Mouse (Mus musculus): ENCODE data around the gene Hyal2. TPM values are rescaled to one million over a fixed set of nuclear protein-coding genes. Genes with fewer than 3 reads are reported as not detected.

The Hyal2 gene
- polyA plus RNA-seq, 1 experiment from 2014 or later = 107 TPM

GRCm38 (mm10) chr9:107596619-107597569 lies 29.1 kb downstream of the Hyal2 start:
- H3K9ac ChIP-seq (ENCODE audit: low read length) = no peak overlapping the region
- no peak overlapping the region for H3K4me2 ChIP-seq (ENCODE audit: low read length)
- ATAC-seq (replicated peaks; ENCODE audit: low FRiP score, low TSS enrichment, low read depth) (no peak), DNase-seq (ENCODE audit: low spot score) (no peak)
- no peaks in the 10 kb centered on the region for H3K27me3 ChIP-seq (replicated peaks; ENCODE audit: control insufficient read depth, insufficient read depth, low read length)
- WGBS = 87% methylated on average over 11 of the region's 11 CpGs
- no peaks in the 10 kb centered on the region for H3K9me3 ChIP-seq (ENCODE audit: control insufficient read depth, low read length)
- H3K4me1 ChIP-seq (replicated peaks; ENCODE audit: control insufficient read depth, insufficient read depth, low read length) = no peaks in the 10 kb centered on the region
- no peak overlapping the region for H3K4me3 ChIP-seq (ENCODE audit: low read depth, low read length)
- no peak overlapping the region for H3K27ac ChIP-seq (ENCODE audit: low read depth)
- H3K36me3 ChIP-seq (ENCODE audit: control insufficient read depth, insufficient read depth, low read length) = peaks cover 32% of the 10 kb centered on the region

- Histone ChIP-seq H3K27ac (ENCODE audit: low read depth) (no peak overlapping the region), H3K27me3 (replicated peaks; ENCODE audit: control insufficient read depth, insufficient read depth, low read length) (no peaks in the 10 kb centered on the region), H3K9me3 (ENCODE audit: control insufficient read depth, low read length) (no peaks in the 10 kb centered on the region), H3K4me2 (ENCODE audit: low read length) (no peak overlapping the region), H3K4me1 (replicated peaks; ENCODE audit: control insufficient read depth, insufficient read depth, low read length) (peaks cover 3% of the 10 kb centered on the region; the same call in 1 of the 2 replicates), H3K36me3 (ENCODE audit: control insufficient read depth, insufficient read depth, low read length) (peaks cover 17% of the 10 kb centered on the region), H3K9ac (ENCODE audit: low read length) (no peak overlapping the region), H3K4me3 (ENCODE audit: low read depth, low read length) (no peak overlapping the region)
- no peak for DNase-seq (ENCODE audit: low spot score)
- ATAC-seq (replicated peaks; ENCODE audit: low FRiP score, low TSS enrichment, low read depth) = no peak
- 78% methylated on average over 5 of the region's 5 CpGs for WGBS
Observed at GRCm38 (mm10) chr9:107598385-107598784, 30.6 kb downstream of the Hyal2 start.

GRCm38 (mm10) chr9:107599433-107599832 lies 31.7 kb downstream of the Hyal2 start:
- DNase-seq (ENCODE audit: low spot score) = no peak
- no peaks in the 10 kb centered on the region for H3K27me3 ChIP-seq (replicated peaks; ENCODE audit: control insufficient read depth, insufficient read depth, low read length)
- no peak overlapping the region for H3K4me2 ChIP-seq (ENCODE audit: low read length)
- no peak for ATAC-seq (replicated peaks; ENCODE audit: low FRiP score, low TSS enrichment, low read depth)
- no peak overlapping the region for H3K9ac ChIP-seq (ENCODE audit: low read length)
- no peak overlapping the region for H3K27ac ChIP-seq (ENCODE audit: low read depth)
- H3K9me3 ChIP-seq (ENCODE audit: control insufficient read depth, low read length) = no peaks in the 10 kb centered on the region
- WGBS = 83% methylated on average over 9 of the region's 9 CpGs
- H3K4me1 ChIP-seq (replicated peaks; ENCODE audit: control insufficient read depth, insufficient read depth, low read length) = peaks cover 10% of the 10 kb centered on the region
- peaks cover 6% of the 10 kb centered on the region for H3K36me3 ChIP-seq (ENCODE audit: control insufficient read depth, insufficient read depth, low read length)
- no peak overlapping the region for H3K4me3 ChIP-seq (ENCODE audit: low read depth, low read length)

- Histone ChIP-seq H3K27me3 (replicated peaks; ENCODE audit: control insufficient read depth, insufficient read depth, low read length) (no peaks in the 10 kb centered on the region), H3K4me2 (ENCODE audit: low read length) (no peak overlapping the region), H3K4me1 (replicated peaks; ENCODE audit: control insufficient read depth, insufficient read depth, low read length) (peaks cover 14% of the 10 kb centered on the region), H3K36me3 (ENCODE audit: control insufficient read depth, insufficient read depth, low read length) (peaks cover 2% of the 10 kb centered on the region), H3K27ac (ENCODE audit: low read depth) (no peak overlapping the region), H3K4me3 (ENCODE audit: low read depth, low read length) (no peak overlapping the region), H3K9ac (ENCODE audit: low read length) (no peak overlapping the region), H3K9me3 (ENCODE audit: control insufficient read depth, low read length) (no peaks in the 10 kb centered on the region)
- DNase-seq (ENCODE audit: low spot score) (no peak), ATAC-seq (replicated peaks; ENCODE audit: low FRiP score, low TSS enrichment, low read depth) (no peak)
- WGBS = 62% methylated on average over 14 of the region's 14 CpGs
Observed at GRCm38 (mm10) chr9:107599842-107600241, 32.1 kb downstream of the Hyal2 start.

GRCm38 (mm10) chr9:107600745-107601144 lies 33.0 kb downstream of the Hyal2 start:
- no peak for ATAC-seq (replicated peaks; ENCODE audit: low FRiP score, low TSS enrichment, low read depth)
- Histone ChIP-seq H3K27ac (ENCODE audit: low read depth) (no peak overlapping the region), H3K4me1 (replicated peaks; ENCODE audit: control insufficient read depth, insufficient read depth, low read length) (peaks cover 16% of the 10 kb centered on the region), H3K4me2 (ENCODE audit: low read length) (no peak overlapping the region), H3K27me3 (replicated peaks; ENCODE audit: control insufficient read depth, insufficient read depth, low read length) (no peaks in the 10 kb centered on the region), H3K36me3 (ENCODE audit: control insufficient read depth, insufficient read depth, low read length) (no peaks in the 10 kb centered on the region), H3K9me3 (ENCODE audit: control insufficient read depth, low read length) (no peaks in the 10 kb centered on the region), H3K4me3 (ENCODE audit: low read depth, low read length) (no peak overlapping the region), H3K9ac (ENCODE audit: low read length) (no peak overlapping the region)
- DNase-seq (ENCODE audit: low spot score) = no peak
- WGBS = 78% methylated on average over 12 of the region's 12 CpGs

- Histone ChIP-seq H3K27ac (ENCODE audit: low read depth) (no peak overlapping the region), H3K36me3 (ENCODE audit: control insufficient read depth, insufficient read depth, low read length) (no peaks in the 10 kb centered on the region), H3K9ac (ENCODE audit: low read length) (no peak overlapping the region), H3K27me3 (replicated peaks; ENCODE audit: control insufficient read depth, insufficient read depth, low read length) (no peaks in the 10 kb centered on the region), H3K9me3 (ENCODE audit: control insufficient read depth, low read length) (no peaks in the 10 kb centered on the region), H3K4me2 (ENCODE audit: low read length) (no peak overlapping the region), H3K4me1 (replicated peaks; ENCODE audit: control insufficient read depth, insufficient read depth, low read length) (peaks cover 16% of the 10 kb centered on the region), H3K4me3 (ENCODE audit: low read depth, low read length) (no peak overlapping the region)
- DNase-seq (ENCODE audit: low spot score) = no peak
- 83% methylated on average over 11 of the region's 11 CpGs for WGBS
- ATAC-seq (replicated peaks; ENCODE audit: low FRiP score, low TSS enrichment, low read depth) = no peak
Observed at GRCm38 (mm10) chr9:107601275-107601674, 33.5 kb downstream of the Hyal2 start.

GRCm38 (mm10) chr9:107602068-107602648 lies 34.4 kb downstream of the Hyal2 start:
- Histone ChIP-seq H3K27ac (ENCODE audit: low read depth) (no peak overlapping the region), H3K9ac (ENCODE audit: low read length) (no peak overlapping the region)

GRCm38 (mm10) chr9:107603251-107603650 lies 35.5 kb downstream of the Hyal2 start:
- Histone ChIP-seq H3K4me1 (replicated peaks; ENCODE audit: control insufficient read depth, insufficient read depth, low read length) (peaks cover 23% of the 10 kb centered on the region), H3K27me3 (replicated peaks; ENCODE audit: control insufficient read depth, insufficient read depth, low read length) (no peaks in the 10 kb centered on the region), H3K9me3 (ENCODE audit: control insufficient read depth, low read length) (no peaks in the 10 kb centered on the region), H3K9ac (ENCODE audit: low read length) (no peak overlapping the region), H3K36me3 (ENCODE audit: control insufficient read depth, insufficient read depth, low read length) (no peaks in the 10 kb centered on the region), H3K4me3 (ENCODE audit: low read depth, low read length) (no peak overlapping the region), H3K27ac (ENCODE audit: low read depth) (no peak overlapping the region), H3K4me2 (ENCODE audit: low read length) (no peak overlapping the region)
- DNase-seq (ENCODE audit: low spot score) (no peak), ATAC-seq (replicated peaks; ENCODE audit: low FRiP score, low TSS enrichment, low read depth) (no peak)
- 69% methylated on average over 6 of the region's 6 CpGs for WGBS

More at GRCm38 (mm10) chr9:107602068-107602648, 34.4 kb downstream of the Hyal2 start:
- Histone ChIP-seq H3K4me2 (ENCODE audit: low read length) (0 out of 2 replicates have a peak overlapping the region, but pooled peaks have one; percentile 1), H3K9me3 (ENCODE audit: control insufficient read depth, low read length) (no peaks in the 10 kb centered on the region), H3K4me3 (ENCODE audit: low read depth, low read length) (no peak overlapping the region), H3K27me3 (replicated peaks; ENCODE audit: control insufficient read depth, insufficient read depth, low read length) (no peaks in the 10 kb centered on the region), H3K36me3 (ENCODE audit: control insufficient read depth, insufficient read depth, low read length) (no peaks in the 10 kb centered on the region), H3K4me1 (replicated peaks; ENCODE audit: control insufficient read depth, insufficient read depth, low read length) (peaks cover 22% of the 10 kb centered on the region)
- peak; percentile 47; the same call in 1 of the 2 replicates for ATAC-seq (replicated peaks; ENCODE audit: low FRiP score, low TSS enrichment, low read depth)
- 10% methylated on average over 10 of the region's 10 CpGs for WGBS
- DNase-seq (ENCODE audit: low spot score) = peak; percentile 100
